Mouse (Mus musculus): ENCODE measurements around the gene Kdm3a.

GRCm38 (mm10) chr6:71651868-71652267 lies 19.1 kb upstream of the Kdm3a start:
- TF ChIP-seq CTCF (IDR thresholded peaks at IDR 0.05; ENCODE audit: borderline replicate concordance, insufficient read depth, low read length) = no peak
- no peak for TF ChIP-seq POLR2A (IDR thresholded peaks at IDR 0.05; ENCODE audit: low read depth, low read length)
